Mouse (Mus musculus) G1E (cell line): ENCODE data around the gene Pi4kb. TPM values are rescaled to one million over a fixed set of nuclear protein-coding genes. Genes with fewer than 3 reads are reported as not detected.

ENCODE experiments used
- ATAC-seq: 2 replicates; pipeline ENCODE4 v1.8.0; 2016; ENCODE audit warnings: mild to moderate bottlenecking; ENCODE audit not compliant: insufficient number of reproducible peaks, poor library complexity, low FRiP score, severe bottlenecking; ENCODE audit errors: extremely low read depth
- DNase-seq: peaks from one replicate; pipeline ENCODE4 v3.0.0; 2012; ENCODE audit warnings: low spot score
- H3K27me3 ChIP-seq: 2 replicates; pipeline ENCODE4 v1.6.1; 2012; ENCODE audit warnings: mild to moderate bottlenecking, low read length, inconsistent platforms; ENCODE audit not compliant: insufficient read depth
- H3K36me3 ChIP-seq: replicated peaks from 2 replicates; pipeline ENCODE3; 2012; ENCODE audit warnings: mild to moderate bottlenecking, inconsistent platforms
- H3K4me1 ChIP-seq: 2 replicates; pipeline ENCODE4 v1.6.1; 2012; ENCODE audit warnings: low read depth, low read length, inconsistent platforms, mixed read lengths; ENCODE audit not compliant: insufficient read depth
- H3K4me3 ChIP-seq: 2 replicates; pipeline ENCODE4 v1.5.1; 2012; ENCODE audit warnings: low read depth, mild to moderate bottlenecking, inconsistent platforms, low read length, moderate library complexity, mixed read lengths
- H3K9me3 ChIP-seq: replicated peaks from 2 replicates; pipeline ENCODE4 v1.6.1; 2012; ENCODE audit warnings: inconsistent platforms
- CTCF ChIP-seq: IDR thresholded peaks from 2 replicates; pipeline ENCODE4 v1.5.1; 2012; ENCODE audit warnings: low read depth, low read length, inconsistent platforms, mixed read lengths
- GATA1 ChIP-seq: IDR thresholded peaks from 2 replicates; pipeline ENCODE4 v1.6.1; 2012; ENCODE audit warnings: borderline replicate concordance, low read length, inconsistent platforms, mixed read lengths
- GATA2 ChIP-seq: IDR thresholded peaks from 2 replicates; pipeline ENCODE4 v1.6.1; 2012; ENCODE audit warnings: low read depth, low read length, inconsistent platforms, borderline replicate concordance
- POLR2AphosphoS5 ChIP-seq: IDR thresholded peaks from 2 replicates; pipeline ENCODE4 v1.6.1; 2012; ENCODE audit warnings: low read depth, low read length, inconsistent platforms; ENCODE audit not compliant: insufficient replicate concordance
- TAL1 ChIP-seq: conservative IDR thresholded peaks from 2 replicates; pipeline ENCODE4 v1.6.1; 2012; ENCODE audit warnings: low read depth, low read length, inconsistent platforms, mixed read lengths
- polyA plus RNA-seq: library from polyadenylated mRNA; stranded (reverse); fragments of >175 nt; gene quantifications from 2 replicates; pipeline ENCODE4 v1.2.3, GENCODE M21; 2012
- total RNA-seq, 2 experiments: library from RNA; stranded (forward) in 1 of 2; stranded (reverse) in 1 of 2; fragments of 200-1000 nt in 1 of 2; fragments of >200 nt in 1 of 2; fragmentation: Nextera tagmentation in 1 of 2; gene quantifications; 2 replicates each; pipeline ENCODE4 v1.2.3; 2014 to 2017

Pi4kb gene
- total and polyA plus RNA-seq, 3 experiments, result 11.7 to 70.6 (median 37.4) TPM

DNA sequence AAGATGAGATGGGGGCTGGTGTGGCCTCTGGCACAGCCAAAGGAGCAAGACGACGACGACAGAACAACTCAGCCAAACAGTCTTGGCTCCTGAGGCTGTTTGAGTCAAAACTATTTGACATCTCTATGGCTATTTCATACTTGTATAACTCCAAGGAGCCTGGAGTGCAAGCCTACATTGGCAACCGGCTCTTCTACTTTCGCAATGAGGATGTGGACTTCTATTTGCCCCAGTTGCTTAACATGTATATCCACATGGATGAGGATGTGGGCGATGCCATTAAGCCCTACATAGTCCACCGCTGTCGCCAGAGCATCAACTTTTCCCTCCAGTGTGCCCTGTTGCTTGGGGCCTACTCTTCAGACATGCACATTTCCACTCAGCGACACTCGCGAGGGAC, 9.8 kb downstream of the Pi4kb start:
- Histone ChIP-seq H3K9me3 (no peaks in the 10 kb centered on the region), H3K36me3 (peaks cover 96% of the 10 kb centered on the region), H3K4me3 (no peak overlapping the region), H3K27me3 (no peaks in the 10 kb centered on the region), H3K4me1 (peaks cover 13% of the 10 kb centered on the region; the same call in 1 of the 2 replicates)
- no peak for DNase-seq
- ATAC-seq, result no peak
- TF ChIP-seq CTCF (peak; percentile 7; the same call in 1 of the 2 replicates), TAL1 (no peak)

DNA sequence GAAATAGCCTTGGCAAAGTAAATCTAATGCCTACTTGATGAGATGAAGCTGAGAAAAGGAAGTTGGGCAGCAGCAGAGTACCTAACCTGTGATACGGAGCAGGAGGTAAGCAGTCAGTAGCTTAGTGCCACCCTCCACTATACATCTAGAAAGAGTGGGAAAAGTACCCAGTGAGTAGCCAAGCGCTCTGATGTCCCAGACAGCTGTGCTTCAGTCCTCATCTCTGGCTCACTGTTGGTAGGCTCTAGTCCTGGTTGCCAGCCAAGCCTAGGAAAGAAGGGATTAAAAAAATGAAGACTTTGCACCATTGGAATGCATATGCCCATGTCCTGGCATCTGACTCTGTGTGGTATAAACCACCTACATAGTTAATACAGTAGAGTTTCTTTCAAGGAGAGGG, 11.0 kb downstream of the Pi4kb start:
- Histone ChIP-seq H3K4me1 (peaks cover 13% of the 10 kb centered on the region; the same call in 1 of the 2 replicates), H3K27me3 (no peaks in the 10 kb centered on the region), H3K9me3 (no peaks in the 10 kb centered on the region), H3K4me3 (no peak overlapping the region), H3K36me3 (peaks cover 98% of the 10 kb centered on the region)
- TF ChIP-seq CTCF (no peak), POLR2AphosphoS5 (no peak), TAL1 (no peak), GATA1 (no peak), GATA2 (no peak)
- DNase-seq (no peak), ATAC-seq (no peak)

DNA sequence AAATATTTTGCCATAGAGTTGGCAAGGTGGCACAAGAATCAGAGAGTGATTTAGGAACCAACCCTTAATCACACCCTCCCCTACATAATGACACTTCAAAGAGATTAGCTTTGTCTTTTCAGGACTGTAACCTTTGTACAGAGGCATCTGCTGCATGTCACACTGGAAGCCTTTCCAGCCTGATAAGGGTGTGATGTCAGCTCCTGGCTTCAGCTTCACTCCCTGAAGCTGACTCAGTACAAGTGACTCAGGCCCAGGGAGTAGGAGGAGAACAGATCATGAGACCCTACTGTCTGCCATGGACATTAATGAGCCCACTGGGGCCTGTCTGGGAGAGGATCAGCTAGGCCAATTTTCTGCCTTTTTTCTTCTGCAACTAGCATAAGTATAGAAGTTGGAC, 13.0 kb downstream of the Pi4kb start:
- ATAC-seq (peak; percentile 50), DNase-seq (no peak)
- no peak for TF ChIP-seq TAL1
- no peak for TF ChIP-seq GATA2
- TF ChIP-seq CTCF, result no peak
- TF ChIP-seq POLR2AphosphoS5, result no peak
- TF ChIP-seq GATA1, result no peak

DNA sequence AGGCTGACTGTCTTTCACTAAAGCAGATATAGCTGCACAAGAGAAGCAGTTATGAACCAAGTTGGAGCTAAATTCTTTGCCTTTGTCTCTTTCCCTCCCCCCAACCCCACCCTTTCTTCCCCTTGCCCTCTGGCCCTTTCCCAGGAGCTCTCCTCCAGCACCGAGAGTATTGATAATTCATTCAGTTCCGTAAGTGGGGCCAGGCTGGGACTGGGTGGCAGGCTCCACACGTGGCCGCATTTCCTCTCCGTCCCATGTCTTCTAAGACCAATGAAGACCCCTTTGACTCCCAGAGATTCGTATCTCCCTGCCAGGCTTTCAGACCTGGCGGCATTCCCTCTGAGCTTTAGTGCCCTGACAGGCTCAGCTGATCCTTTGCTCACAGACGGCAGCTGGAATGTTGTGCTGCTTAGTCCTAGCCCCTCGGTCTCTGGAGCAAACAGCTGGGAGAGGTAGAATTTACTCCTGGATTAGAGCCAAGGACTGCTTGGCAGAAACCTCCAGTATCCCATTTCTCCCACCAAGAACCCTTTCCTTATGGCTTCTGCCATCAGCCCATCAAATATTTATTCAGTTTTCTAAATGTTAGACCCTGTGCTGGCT, 14.7 kb downstream of the Pi4kb start:
- Histone ChIP-seq H3K9me3 (no peaks in the 10 kb centered on the region), H3K4me3 (no peak overlapping the region), H3K36me3 (peaks cover 95% of the 10 kb centered on the region), H3K27me3 (no peaks in the 10 kb centered on the region), H3K4me1 (peaks cover 13% of the 10 kb centered on the region; the same call in 1 of the 2 replicates)
- TF ChIP-seq GATA2 (no peak), TAL1 (no peak), POLR2AphosphoS5 (no peak), CTCF (no peak), GATA1 (no peak)
- ATAC-seq (no peak), DNase-seq (no peak)

More for the DNA sequence above, 13.0 kb downstream of the Pi4kb start:
- H3K36me3 ChIP-seq, result peaks cover 93% of the 10 kb centered on the region
- no peaks in the 10 kb centered on the region for H3K27me3 ChIP-seq
- peaks cover 13% of the 10 kb centered on the region; the same call in 1 of the 2 replicates for H3K4me1 ChIP-seq
- H3K4me3 ChIP-seq, result no peak overlapping the region
- no peaks in the 10 kb centered on the region for H3K9me3 ChIP-seq

DNA sequence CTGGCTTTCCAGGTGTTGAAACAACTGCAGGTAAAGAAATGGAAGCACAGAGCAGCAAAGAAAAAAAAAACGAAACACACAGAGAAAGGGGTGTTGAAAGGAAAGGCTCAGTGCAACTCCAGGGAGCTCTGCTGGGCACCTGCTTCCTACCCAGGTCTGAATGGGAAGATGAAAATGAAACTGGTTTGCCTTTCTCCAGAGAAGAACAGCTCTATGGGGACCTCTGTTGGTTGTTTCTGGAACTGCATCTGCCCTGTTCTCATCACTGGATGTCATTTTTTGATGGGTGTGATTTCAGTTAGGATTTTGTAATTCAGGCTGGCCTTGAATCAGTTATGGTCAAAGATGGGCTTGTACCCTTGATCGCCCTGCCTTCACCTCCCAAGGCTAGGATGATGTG, 22.4 kb downstream of the Pi4kb start:
- H3K4me3 ChIP-seq, result no peak overlapping the region
- no peaks in the 10 kb centered on the region for H3K27me3 ChIP-seq
- H3K9me3 ChIP-seq, result no peaks in the 10 kb centered on the region
- peak; percentile 57; the same call in 1 of the 2 replicates for ATAC-seq
- DNase-seq, result peak; percentile 82
- H3K4me1 ChIP-seq, result peaks cover 6% of the 10 kb centered on the region
- TF ChIP-seq GATA2 (no peak), TAL1 (no peak), GATA1 (no peak), POLR2AphosphoS5 (no peak), CTCF (peak; percentile 100)
- peaks cover 98% of the 10 kb centered on the region for H3K36me3 ChIP-seq

DNA sequence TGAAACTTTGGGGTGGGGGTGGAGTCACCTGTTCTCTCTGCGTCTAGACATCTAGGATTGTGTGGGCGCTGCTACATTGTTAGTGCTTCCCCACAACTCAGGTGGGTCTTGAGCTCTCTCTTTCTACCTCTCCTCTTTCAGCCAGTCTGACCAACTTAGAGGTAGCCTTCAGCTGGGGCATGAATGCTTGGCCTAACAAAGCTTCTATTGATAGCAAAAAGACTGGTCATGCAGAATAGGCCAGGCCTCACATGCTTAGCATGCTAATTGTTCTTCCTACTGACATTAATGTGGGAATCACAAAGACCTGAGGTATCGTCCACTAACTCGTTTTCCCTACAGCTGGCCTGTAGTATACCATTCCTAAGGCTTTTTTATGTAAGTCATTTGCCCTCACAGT, 28.0 kb downstream of the Pi4kb start:
- DNase-seq, result no peak
- H3K9me3 ChIP-seq, result no peaks in the 10 kb centered on the region
- H3K36me3 ChIP-seq, result peaks cover 96% of the 10 kb centered on the region
- ATAC-seq, result no peak
- peaks cover 27% of the 10 kb centered on the region for H3K4me1 ChIP-seq
- TF ChIP-seq POLR2AphosphoS5 (no peak), GATA1 (no peak), CTCF (no peak), TAL1 (no peak), GATA2 (no peak)
- H3K27me3 ChIP-seq, result no peaks in the 10 kb centered on the region
- no peak overlapping the region for H3K4me3 ChIP-seq
